Mouse (Mus musculus): ENCODE results near the gene Klk8.

DNA sequence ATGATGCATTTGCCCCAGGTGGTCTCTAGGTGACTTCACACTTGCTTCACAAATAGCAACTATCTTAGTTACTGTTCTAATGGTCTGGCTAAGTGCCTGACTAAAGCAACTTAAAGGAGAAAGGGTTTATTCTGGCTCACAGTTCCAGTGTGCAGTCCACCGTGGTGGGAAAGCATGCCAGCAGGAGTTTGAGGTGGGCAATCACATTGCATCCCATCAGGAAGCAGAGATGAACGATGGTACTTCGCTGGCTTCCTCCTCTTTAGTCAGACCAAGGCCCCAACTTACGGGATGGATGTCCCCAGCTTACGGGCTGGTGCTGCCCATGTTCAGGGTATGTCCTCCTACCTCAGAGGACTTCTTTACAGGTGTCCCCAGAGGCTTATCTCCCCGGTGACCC lies 54.2 kb downstream of the Klk8 start:
- TF ChIP-seq POLR2A (IDR thresholded peaks at IDR 0.05; ENCODE audit: borderline replicate concordance, extremely low read depth, insufficient read depth, insufficient read length, poor library complexity, severe bottlenecking) (no peak), CTCF (IDR thresholded peaks at IDR 0.05; ENCODE audit: borderline replicate concordance, extremely low read depth, insufficient read depth, insufficient read length) (no peak)

Data from brain, embryonic 14.5 days (tissue).